Mouse (Mus musculus) limb, embryonic 13.5 days (tissue): ENCODE results near the gene Pced1b. TPM values are rescaled to one million over a fixed set of nuclear protein-coding genes. Genes with fewer than 3 reads are reported as not detected.
A peak's percentile ranks its signal among the peaks of the same experiment; 100 is the strongest.

ENCODE experiments used
- ATAC-seq: fragments of 200-750 bp; cut with Nextera tagmentation; 2 replicates; pipeline ENCODE4 v1.8.0; 2017; ENCODE audit warnings: low read depth, moderate number of reproducible peaks, moderate TSS enrichment; ENCODE audit not compliant: low FRiP score
- H3K27ac ChIP-seq: fragments of 300-500 bp; sonication (generic); 2 replicates; pipeline ENCODE4 v1.5.1; 2015; ENCODE audit warnings: inconsistent platforms, mild to moderate bottlenecking, moderate library complexity
- H3K27me3 ChIP-seq: fragments of 300-500 bp; sonication (generic); 2 replicates; pipeline ENCODE4 v1.6.1; 2015; ENCODE audit warnings: mild to moderate bottlenecking, inconsistent platforms
- H3K36me3 ChIP-seq: fragments of 300-500 bp; sonication (generic); 2 replicates; pipeline ENCODE4 v1.6.1; 2015; ENCODE audit warnings: inconsistent platforms, mild to moderate bottlenecking, moderate library complexity
- H3K4me1 ChIP-seq: fragments of 300-500 bp; sonication (generic); 2 replicates; pipeline ENCODE4 v1.6.1; 2015; ENCODE audit warnings: inconsistent platforms
- H3K4me2 ChIP-seq: fragments of 300-500 bp; sonication (generic); replicated peaks from 2 replicates; pipeline ENCODE4 v1.6.1; 2015; ENCODE audit warnings: inconsistent platforms, mild to moderate bottlenecking, moderate library complexity
- H3K4me3 ChIP-seq: fragments of 300-500 bp; sonication (generic); 2 replicates; pipeline ENCODE4 v1.5.1; 2015; ENCODE audit warnings: moderate library complexity, mild to moderate bottlenecking, inconsistent platforms
- H3K9ac ChIP-seq: fragments of 300-500 bp; sonication (generic); 2 replicates; pipeline ENCODE4 v1.6.1; 2015; ENCODE audit warnings: mild to moderate bottlenecking, inconsistent platforms
- H3K9me3 ChIP-seq: fragments of 300-500 bp; sonication (generic); 2 replicates; pipeline ENCODE4 v1.6.1; 2016; ENCODE audit warnings: inconsistent platforms
- WGBS: fragments of 180-500 bp; shearing (Covaris S2); methylation state at CpG from one replicate; pipeline ENCODE4 v1.1.7; 2015; 5-methylcytosine and 5-hydroxymethylcytosine counted together
- polyA plus RNA-seq: library from polyadenylated mRNA; unstranded; fragments of >200 nt; fragmentation: Nextera tagmentation; extraction: Ambion mirVana; gene quantifications from 2 replicates; pipeline ENCODE4 v1.2.1, GENCODE M21; 2015

Pced1b gene
- polyA plus RNA-seq, 1 experiment from 2014 or later, result 2.9 TPM

GRCm38 (mm10) chr15:97236943-97237342, 10.0 kb upstream of the Pced1b start:
- H3K4me1 ChIP-seq, result no peaks in the 10 kb centered on the region
- no peaks in the 10 kb centered on the region for H3K27me3 ChIP-seq
- no peak overlapping the region for H3K4me3 ChIP-seq
- H3K27ac ChIP-seq, result no peak overlapping the region
- no peak overlapping the region for H3K9ac ChIP-seq
- peaks cover 6% of the 10 kb centered on the region; the same call in 1 of the 2 replicates for H3K9me3 ChIP-seq
- ATAC-seq, result no peak
- H3K36me3 ChIP-seq, result no peaks in the 10 kb centered on the region
- H3K4me2 ChIP-seq, result no peak overlapping the region
- WGBS, result 46% methylated on average over 9 of the region's 9 CpGs

GRCm38 (mm10) chr15:97245392-97245791, 1.5 kb upstream of the Pced1b start:
- H3K4me1 ChIP-seq, result peaks cover 20% of the 10 kb centered on the region
- 76% methylated on average over 18 of the region's 18 CpGs for WGBS
- H3K36me3 ChIP-seq, result no peaks in the 10 kb centered on the region
- H3K27me3 ChIP-seq, result peaks cover 26% of the 10 kb centered on the region
- H3K27ac ChIP-seq, result no peak overlapping the region
- no peaks in the 10 kb centered on the region for H3K9me3 ChIP-seq
- no peak overlapping the region for H3K9ac ChIP-seq
- H3K4me2 ChIP-seq, result no peak overlapping the region
- H3K4me3 ChIP-seq, result no peak overlapping the region
- no peak for ATAC-seq

- Histone ChIP-seq H3K36me3 (no peaks in the 10 kb centered on the region), H3K9ac (no peak overlapping the region), H3K4me3 (peak overlapping the region; percentile 80), H3K4me1 (peaks cover 20% of the 10 kb centered on the region), H3K27me3 (peaks cover 26% of the 10 kb centered on the region), H3K27ac (no peak overlapping the region), H3K4me2 (peak overlapping the region; percentile 82), H3K9me3 (no peaks in the 10 kb centered on the region)
- ATAC-seq, result no peak
- 27% methylated on average over 14 of the region's 14 CpGs for WGBS
Measured at GRCm38 (mm10) chr15:97246256-97246655, 651 bp upstream of the Pced1b start.

- no peak; the same call in 1 of the 2 replicates for ATAC-seq
- 2% methylated on average over 14 of the region's 14 CpGs for WGBS
Measured at GRCm38 (mm10) chr15:97247791-97248161, 869 bp downstream of the Pced1b start.

GRCm38 (mm10) chr15:97248296-97248695, 1.4 kb downstream of the Pced1b start:
- 34% methylated on average over 8 of the region's 8 CpGs for WGBS
- Histone ChIP-seq H3K4me2 (peak overlapping the region; percentile 82), H3K4me1 (peaks cover 25% of the 10 kb centered on the region), H3K4me3 (peak overlapping the region; percentile 80), H3K27ac (no peak overlapping the region), H3K9ac (peak overlapping the region; percentile 90; the same call in 1 of the 2 replicates), H3K27me3 (peaks cover 22% of the 10 kb centered on the region), H3K9me3 (no peaks in the 10 kb centered on the region), H3K36me3 (no peaks in the 10 kb centered on the region)
- ATAC-seq, result no peak

More at GRCm38 (mm10) chr15:97247791-97248161, 869 bp downstream of the Pced1b start:
- peak overlapping the region; percentile 80 for H3K4me3 ChIP-seq
- peak overlapping the region; percentile 77 for H3K27ac ChIP-seq
- H3K27me3 ChIP-seq, result peaks cover 26% of the 10 kb centered on the region
- peaks cover 25% of the 10 kb centered on the region for H3K4me1 ChIP-seq
- no peaks in the 10 kb centered on the region for H3K36me3 ChIP-seq
- H3K4me2 ChIP-seq, result peak overlapping the region; percentile 82
- peak overlapping the region; percentile 90 for H3K9ac ChIP-seq
- no peaks in the 10 kb centered on the region for H3K9me3 ChIP-seq

GRCm38 (mm10) chr15:97249322-97249721, 2.4 kb downstream of the Pced1b start:
- Histone ChIP-seq H3K27me3 (peaks cover 21% of the 10 kb centered on the region), H3K4me3 (no peak overlapping the region), H3K4me1 (peaks cover 25% of the 10 kb centered on the region), H3K36me3 (no peaks in the 10 kb centered on the region), H3K4me2 (no peak overlapping the region), H3K27ac (no peak overlapping the region), H3K9ac (no peak overlapping the region), H3K9me3 (no peaks in the 10 kb centered on the region)
- 94% methylated on average over 10 of the region's 10 CpGs for WGBS
- ATAC-seq, result no peak

GRCm38 (mm10) chr15:97252493-97253034, 5.7 kb downstream of the Pced1b start:
- H3K4me1 ChIP-seq, result peaks cover 25% of the 10 kb centered on the region
- no peak overlapping the region for H3K4me2 ChIP-seq
- 73% methylated on average over 8 of the region's 8 CpGs for WGBS
- no peaks in the 10 kb centered on the region for H3K27me3 ChIP-seq
- no peaks in the 10 kb centered on the region for H3K9me3 ChIP-seq
- no peak overlapping the region for H3K27ac ChIP-seq
- no peak for ATAC-seq
- no peak overlapping the region for H3K9ac ChIP-seq
- no peaks in the 10 kb centered on the region for H3K36me3 ChIP-seq
- no peak overlapping the region for H3K4me3 ChIP-seq

GRCm38 (mm10) chr15:97254375-97254774, 7.5 kb downstream of the Pced1b start:
- H3K9ac ChIP-seq, result no peak overlapping the region

GRCm38 (mm10) chr15:97255800-97256199, 8.9 kb downstream of the Pced1b start:
- no peak overlapping the region for H3K4me3 ChIP-seq
- no peak overlapping the region for H3K27ac ChIP-seq
- no peaks in the 10 kb centered on the region for H3K36me3 ChIP-seq
- no peak overlapping the region for H3K4me2 ChIP-seq
- no peak overlapping the region for H3K9ac ChIP-seq
- 86% methylated on average over 3 of the region's 3 CpGs for WGBS
- no peak for ATAC-seq
- H3K27me3 ChIP-seq, result no peaks in the 10 kb centered on the region
- H3K4me1 ChIP-seq, result peaks cover 38% of the 10 kb centered on the region
- H3K9me3 ChIP-seq, result no peaks in the 10 kb centered on the region

More at GRCm38 (mm10) chr15:97254375-97254774, 7.5 kb downstream of the Pced1b start:
- Histone ChIP-seq H3K9me3 (no peaks in the 10 kb centered on the region), H3K27me3 (no peaks in the 10 kb centered on the region), H3K27ac (no peak overlapping the region), H3K4me2 (no peak overlapping the region), H3K4me3 (no peak overlapping the region), H3K36me3 (no peaks in the 10 kb centered on the region), H3K4me1 (peaks cover 36% of the 10 kb centered on the region)
- ATAC-seq, result no peak
- 97% methylated on average over 4 of the region's 4 CpGs for WGBS

DNA sequence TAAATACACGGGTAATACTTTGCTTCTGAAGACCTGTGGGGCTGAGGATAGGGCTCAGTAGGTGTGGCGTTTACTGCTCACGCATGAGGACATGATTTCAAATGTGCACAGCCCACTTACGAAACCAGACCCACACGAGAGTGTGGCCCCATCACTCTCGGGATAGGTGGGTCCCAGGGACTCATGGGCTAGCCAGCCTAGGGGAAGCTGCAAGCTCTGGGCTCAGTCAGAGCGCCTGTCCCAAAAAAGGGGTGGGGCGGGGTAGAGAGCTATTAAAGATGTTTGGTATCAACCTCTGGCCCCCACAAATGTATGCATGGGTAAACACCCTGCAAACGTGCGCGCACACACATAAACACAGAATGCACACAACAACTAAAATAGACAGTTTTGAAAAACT, 9.5 kb downstream of the Pced1b start:
- no peak for ATAC-seq
- 87% methylated on average over 11 of the region's 11 CpGs for WGBS
- H3K4me1 ChIP-seq, result peaks cover 38% of the 10 kb centered on the region

DNA sequence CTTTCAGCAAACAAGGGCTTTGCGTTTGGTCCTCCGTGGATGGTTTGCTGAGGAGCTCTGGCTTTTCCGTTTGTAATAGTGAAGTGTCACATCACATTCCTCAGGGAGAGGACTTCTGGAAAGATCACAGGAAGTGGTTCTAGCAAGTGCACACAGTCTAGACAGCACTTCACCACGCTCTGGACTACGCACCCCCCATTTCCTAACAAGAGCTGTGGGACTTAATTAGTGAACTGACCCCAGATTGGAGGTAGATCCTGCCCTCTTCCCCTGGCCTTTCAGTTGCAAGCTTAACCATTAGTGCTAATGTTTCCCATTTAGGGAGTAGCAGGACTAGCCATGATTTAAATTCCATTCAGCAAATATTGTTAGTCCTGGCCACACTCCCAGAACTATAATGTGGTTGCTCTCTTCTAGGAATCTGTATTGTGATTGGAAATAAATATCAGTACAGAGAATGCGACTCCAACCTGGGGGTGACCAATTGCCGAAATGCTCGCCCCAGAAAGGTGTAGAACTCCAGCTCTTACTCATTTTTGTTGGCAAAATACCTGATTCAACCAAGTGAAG, 10.4 kb downstream of the Pced1b start:
- no peaks in the 10 kb centered on the region for H3K27me3 ChIP-seq

More for the DNA sequence above, 9.5 kb downstream of the Pced1b start:
- Histone ChIP-seq H3K36me3 (no peaks in the 10 kb centered on the region), H3K4me2 (no peak overlapping the region), H3K9me3 (no peaks in the 10 kb centered on the region), H3K9ac (no peak overlapping the region), H3K27ac (no peak overlapping the region), H3K4me3 (no peak overlapping the region), H3K27me3 (no peaks in the 10 kb centered on the region)

GRCm38 (mm10) chr15:97258483-97259230, 11.8 kb downstream of the Pced1b start:
- Histone ChIP-seq H3K4me2 (no peak overlapping the region), H3K27me3 (no peaks in the 10 kb centered on the region), H3K4me3 (no peak overlapping the region), H3K27ac (peak overlapping the region; percentile 55; the same call in 1 of the 2 replicates), H3K36me3 (no peaks in the 10 kb centered on the region), H3K9ac (no peak overlapping the region), H3K9me3 (no peaks in the 10 kb centered on the region), H3K4me1 (peaks cover 33% of the 10 kb centered on the region)
- ATAC-seq, result no peak
- WGBS, result 71% methylated on average over 17 of the region's 17 CpGs

More for the DNA sequence above, 10.4 kb downstream of the Pced1b start:
- Histone ChIP-seq H3K36me3 (no peaks in the 10 kb centered on the region), H3K9ac (no peak overlapping the region), H3K4me1 (peaks cover 36% of the 10 kb centered on the region), H3K4me3 (no peak overlapping the region), H3K27ac (no peak overlapping the region), H3K4me2 (no peak overlapping the region), H3K9me3 (no peaks in the 10 kb centered on the region)
- WGBS, result 59% methylated on average over 8 of the region's 8 CpGs
- peak; percentile 82 for ATAC-seq
